Mouse (Mus musculus) small intestine, adult 2 months (tissue): ENCODE data around the gene Eif3b.

Experiments used
- CTCF ChIP-seq: fragments of 200-500 bp; IDR thresholded peaks from 2 replicates; pipeline ENCODE4 v1.5.1; 2012; ENCODE audit warnings: low read depth, mild to moderate bottlenecking, control low read depth, inconsistent platforms, low read length, moderate library complexity, mixed read lengths; ENCODE audit not compliant: insufficient replicate concordance, insufficient read length; ENCODE audit errors: extremely low read depth
- POLR2A ChIP-seq: fragments of 200-500 bp; IDR thresholded peaks from 2 replicates; pipeline ENCODE4 v1.6.1; 2012; ENCODE audit warnings: low read depth, mild to moderate bottlenecking, control low read depth, inconsistent platforms, low read length, moderate library complexity

DNA sequence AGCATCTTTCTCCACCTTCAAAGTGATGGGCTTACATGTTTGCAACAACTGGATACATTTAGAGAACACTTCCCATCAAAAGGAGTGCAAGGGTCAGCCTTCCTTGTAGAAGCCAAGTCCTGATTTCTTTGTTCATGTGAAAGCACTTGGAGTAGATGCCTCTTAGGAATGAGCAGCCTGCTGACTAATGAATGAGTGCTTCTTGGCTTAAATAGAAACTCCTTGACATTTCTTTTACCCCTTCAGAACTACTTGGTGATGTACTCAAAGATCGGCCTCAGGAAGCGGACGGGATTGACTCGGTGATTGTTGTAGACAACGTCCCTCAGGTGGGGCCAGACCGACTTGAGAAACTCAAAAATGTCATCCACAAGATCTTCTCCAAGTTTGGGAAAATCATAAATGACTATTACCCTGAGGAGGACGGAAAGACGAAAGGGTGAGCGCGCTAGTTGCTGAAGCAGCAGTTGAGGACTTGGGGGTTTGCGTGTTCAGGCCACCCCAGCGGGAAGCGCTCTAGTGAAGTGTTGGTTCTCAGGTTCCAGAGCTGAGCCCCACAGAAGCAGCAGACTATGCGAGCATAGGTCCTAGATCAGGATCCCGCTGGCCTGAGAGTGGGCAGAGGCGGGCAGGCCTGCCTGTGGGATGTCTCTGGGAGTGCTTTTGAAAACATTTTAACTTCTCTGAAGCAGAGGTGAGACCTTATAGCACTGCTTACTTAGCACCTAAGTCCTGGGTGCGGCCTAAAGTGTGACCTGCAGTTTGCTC, 6.1 kb downstream of the Eif3b start:
- no peak for TF ChIP-seq POLR2A
- no peak for TF ChIP-seq CTCF
